Mouse (Mus musculus) embryonic facial prominence, embryonic 14.5 days (tissue): ENCODE results near the gene Prr15l. TPM values are rescaled to one million over a fixed set of nuclear protein-coding genes. Genes with fewer than 3 reads are reported as not detected.

Experiments used
- ATAC-seq: fragments of 200-750 bp; cut with Nextera tagmentation; 2 replicates; pipeline ENCODE4 v1.8.0; 2017; ENCODE audit warnings: low read depth, moderate number of reproducible peaks, moderate TSS enrichment
- DNase-seq: peaks from one replicate; pipeline ENCODE4 v3.0.0-alpha.2; 2015; ENCODE audit warnings: low spot score
- H3K27ac ChIP-seq: fragments of 300-500 bp; sonication (generic); replicated peaks from 2 replicates; pipeline ENCODE4 v1.5.1; 2014; ENCODE audit warnings: low read depth, mild to moderate bottlenecking, low read length, moderate library complexity
- H3K27me3 ChIP-seq: fragments of 300-500 bp; sonication (generic); replicated peaks from 2 replicates; pipeline ENCODE4 v1.6.1; 2014; ENCODE audit warnings: low read length; ENCODE audit not compliant: control insufficient read depth, insufficient read depth
- H3K36me3 ChIP-seq: fragments of 300-500 bp; sonication (generic); 2 replicates; pipeline ENCODE4 v1.6.1; 2014; ENCODE audit warnings: low read length, mixed read lengths; ENCODE audit not compliant: control insufficient read depth, insufficient read depth
- H3K4me1 ChIP-seq: fragments of 300-500 bp; sonication (generic); 2 replicates; pipeline ENCODE4 v1.6.1; 2014; ENCODE audit warnings: antibody characterized with exemption, low read length; ENCODE audit not compliant: control insufficient read depth, insufficient read depth
- H3K4me2 ChIP-seq: fragments of 300-500 bp; sonication (generic); 2 replicates; pipeline ENCODE4 v1.6.1; 2014; ENCODE audit warnings: low read depth, mild to moderate bottlenecking, low read length, moderate library complexity, mixed read lengths
- H3K4me3 ChIP-seq: fragments of 300-500 bp; sonication (generic); 2 replicates; pipeline ENCODE4 v1.5.1; 2014; ENCODE audit warnings: low read depth, mild to moderate bottlenecking, low read length
- H3K9ac ChIP-seq: fragments of 300-500 bp; sonication (generic); 2 replicates; pipeline ENCODE4 v1.6.1; 2014; ENCODE audit warnings: low read depth, mild to moderate bottlenecking, low read length, moderate library complexity, mixed read lengths
- H3K9me3 ChIP-seq: fragments of 300-500 bp; sonication (generic); 2 replicates; pipeline ENCODE4 v1.6.1; 2016; ENCODE audit warnings: low read length; ENCODE audit not compliant: control insufficient read depth
- WGBS: fragments of 180-500 bp; shearing (Covaris S2); extraction: QIAGEN DNeasy Blood & Tissue Kit; methylation state at CpG from one replicate; pipeline ENCODE4 v1.1.7; 2014; 5-methylcytosine and 5-hydroxymethylcytosine counted together
- polyA plus RNA-seq: library from polyadenylated mRNA; unstranded; fragments of >200 nt; fragmentation: Nextera tagmentation; extraction: Ambion mirVana; gene quantifications from 2 replicates; pipeline ENCODE4 v1.2.1, GENCODE M21; 2014

The Prr15l gene
- polyA plus RNA-seq, 1 experiment from 2014 or later: 4.7 TPM

- DNase-seq (no peak), ATAC-seq (no peak)
- no peak overlapping the region for H3K27ac ChIP-seq
- H3K4me2 ChIP-seq: no peak overlapping the region
- H3K9ac ChIP-seq: no peak overlapping the region
- peaks cover 24% of the 10 kb centered on the region for H3K4me1 ChIP-seq
- H3K27me3 ChIP-seq: no peaks in the 10 kb centered on the region
- no peaks in the 10 kb centered on the region for H3K9me3 ChIP-seq
- H3K4me3 ChIP-seq: no peak overlapping the region
- no peaks in the 10 kb centered on the region for H3K36me3 ChIP-seq
- WGBS: 80% methylated on average over 11 of the region's 11 CpGs
Observed at GRCm38 (mm10) chr11:96967544-96968269, 39.8 kb downstream of the Prr15l start.

GRCm38 (mm10) chr11:96968476-96968875 is 40.6 kb downstream of the Prr15l start:
- Histone ChIP-seq H3K4me3 (no peak overlapping the region), H3K27ac (no peak overlapping the region), H3K36me3 (no peaks in the 10 kb centered on the region), H3K9ac (no peak overlapping the region), H3K4me1 (peaks cover 31% of the 10 kb centered on the region), H3K9me3 (no peaks in the 10 kb centered on the region), H3K4me2 (no peak overlapping the region), H3K27me3 (no peaks in the 10 kb centered on the region)
- 64% methylated on average over 6 of the region's 6 CpGs for WGBS
- no peak for ATAC-seq
- DNase-seq: no peak

- WGBS: 86% methylated on average over 5 of the region's 5 CpGs
- DNase-seq (no peak), ATAC-seq (no peak)
- H3K27ac ChIP-seq: peak overlapping the region; percentile 77
- H3K4me1 ChIP-seq: peaks cover 38% of the 10 kb centered on the region
- no peaks in the 10 kb centered on the region for H3K27me3 ChIP-seq
- H3K36me3 ChIP-seq: no peaks in the 10 kb centered on the region
- H3K9me3 ChIP-seq: no peaks in the 10 kb centered on the region
- no peak overlapping the region for H3K4me2 ChIP-seq
- no peak overlapping the region for H3K4me3 ChIP-seq
- no peak overlapping the region for H3K9ac ChIP-seq
Observed at GRCm38 (mm10) chr11:96969280-96969722, 41.4 kb downstream of the Prr15l start.

GRCm38 (mm10) chr11:96969746-96970145 is 41.8 kb downstream of the Prr15l start:
- WGBS: 58% methylated on average over 1 of the region's 1 CpGs
- no peaks in the 10 kb centered on the region for H3K36me3 ChIP-seq
- peaks cover 41% of the 10 kb centered on the region for H3K4me1 ChIP-seq
- no peak overlapping the region for H3K4me2 ChIP-seq
- H3K27me3 ChIP-seq: no peaks in the 10 kb centered on the region
- peak overlapping the region; percentile 47 for H3K9ac ChIP-seq
- peak; percentile 47; the same call in 1 of the 2 replicates for ATAC-seq
- H3K4me3 ChIP-seq: no peak overlapping the region
- H3K9me3 ChIP-seq: no peaks in the 10 kb centered on the region
- DNase-seq: peak; percentile 76
- H3K27ac ChIP-seq: peak overlapping the region; percentile 77

DNA sequence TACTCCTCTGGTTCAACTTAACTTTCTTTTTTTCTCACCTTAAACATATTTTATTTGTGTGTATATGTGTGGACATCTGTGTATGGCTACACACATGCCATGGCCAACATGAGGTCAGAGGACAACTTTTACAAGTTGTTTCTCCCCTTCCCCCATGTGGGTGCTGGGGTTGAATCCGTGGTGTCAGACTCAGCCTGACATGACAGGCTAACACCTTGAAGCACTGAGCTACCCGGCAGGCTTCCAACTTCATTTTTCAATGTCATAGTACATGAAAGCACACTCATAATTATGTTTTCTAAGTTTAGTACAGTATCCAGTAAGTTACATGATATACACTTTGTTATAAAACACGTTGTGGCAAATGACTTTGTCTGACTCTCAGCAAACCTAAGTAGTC is 42.4 kb downstream of the Prr15l start:
- H3K4me1 ChIP-seq: peaks cover 42% of the 10 kb centered on the region

DNA sequence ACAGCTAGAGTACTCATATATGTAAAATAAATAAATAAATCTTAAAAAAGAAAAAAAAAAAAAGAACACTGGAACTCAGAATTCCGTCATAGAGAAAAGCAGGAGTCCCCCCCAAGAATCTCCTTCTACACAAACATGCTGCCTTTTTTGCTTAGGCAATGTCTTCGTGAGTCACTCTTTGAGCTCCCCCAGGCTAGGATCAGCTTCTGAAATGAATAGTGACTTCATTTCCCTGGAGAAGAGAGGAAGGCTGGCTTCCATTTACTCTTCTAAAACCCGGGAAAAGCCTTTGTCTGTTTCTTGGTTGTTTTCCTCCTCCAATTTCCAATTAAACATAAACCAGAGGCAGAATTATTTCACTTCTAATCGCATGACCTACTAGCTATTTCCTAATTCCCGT is 45.0 kb downstream of the Prr15l start:
- DNase-seq: peak; percentile 76
- H3K27me3 ChIP-seq: no peaks in the 10 kb centered on the region
- no peaks in the 10 kb centered on the region for H3K36me3 ChIP-seq
- ATAC-seq: no peak
- H3K9ac ChIP-seq: no peak overlapping the region
- H3K4me1 ChIP-seq: peaks cover 56% of the 10 kb centered on the region
- no peaks in the 10 kb centered on the region for H3K9me3 ChIP-seq
- H3K4me2 ChIP-seq: 0 out of 2 replicates have a peak overlapping the region, but pooled peaks have one; percentile 2
- H3K4me3 ChIP-seq: no peak overlapping the region
- peak overlapping the region; percentile 80 for H3K27ac ChIP-seq
- WGBS: 49% methylated on average over 5 of the region's 5 CpGs

More for the DNA sequence above, 42.4 kb downstream of the Prr15l start:
- Histone ChIP-seq H3K9me3 (no peaks in the 10 kb centered on the region), H3K27ac (peak overlapping the region; percentile 77), H3K27me3 (no peaks in the 10 kb centered on the region), H3K9ac (peak overlapping the region; percentile 47; the same call in 1 of the 2 replicates), H3K4me2 (0 out of 2 replicates have a peak overlapping the region, but pooled peaks have one; percentile 7), H3K4me3 (no peak overlapping the region), H3K36me3 (no peaks in the 10 kb centered on the region)
- WGBS: 65% methylated on average over 3 of the region's 3 CpGs
- DNase-seq (no peak), ATAC-seq (no peak)

GRCm38 (mm10) chr11:96973426-96973964 is 45.6 kb downstream of the Prr15l start:
- no peaks in the 10 kb centered on the region for H3K9me3 ChIP-seq
- ATAC-seq (no peak), DNase-seq (no peak)
- peaks cover 58% of the 10 kb centered on the region for H3K4me1 ChIP-seq
- H3K27ac ChIP-seq: peak overlapping the region; percentile 80
- 70% methylated on average over 5 of the region's 5 CpGs for WGBS
- no peaks in the 10 kb centered on the region for H3K27me3 ChIP-seq
- H3K4me3 ChIP-seq: no peak overlapping the region
- 0 out of 2 replicates have a peak overlapping the region, but pooled peaks have one; percentile 2 for H3K4me2 ChIP-seq
- no peaks in the 10 kb centered on the region for H3K36me3 ChIP-seq
- H3K9ac ChIP-seq: no peak overlapping the region

DNA sequence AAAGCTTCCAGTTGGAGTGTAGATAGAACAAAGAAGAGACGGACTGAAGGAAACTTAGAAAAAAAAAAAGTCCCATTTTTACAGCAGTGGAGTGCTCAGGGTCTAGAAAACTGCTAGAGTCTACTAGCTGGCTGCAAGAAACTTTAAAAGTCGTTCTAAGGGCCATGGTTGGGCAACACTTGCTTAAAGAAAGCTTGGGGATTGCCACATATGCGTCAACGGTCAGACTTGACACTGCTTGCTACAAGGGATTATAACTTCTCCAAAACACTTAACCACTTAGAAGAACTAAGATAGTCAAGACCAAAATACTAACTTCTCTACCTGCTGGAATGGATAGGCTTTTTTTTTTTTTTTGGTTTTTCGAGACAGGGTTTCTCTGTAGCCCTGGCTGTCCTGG is 46.9 kb downstream of the Prr15l start:
- H3K36me3 ChIP-seq: no peaks in the 10 kb centered on the region
- WGBS: 82% methylated on average over 5 of the region's 5 CpGs
- H3K9me3 ChIP-seq: no peaks in the 10 kb centered on the region
- H3K4me3 ChIP-seq: no peak overlapping the region
- H3K9ac ChIP-seq: no peak overlapping the region
- ATAC-seq (no peak), DNase-seq (no peak)
- peaks cover 54% of the 10 kb centered on the region for H3K4me1 ChIP-seq
- H3K4me2 ChIP-seq: no peak overlapping the region
- H3K27me3 ChIP-seq: no peaks in the 10 kb centered on the region
- peak overlapping the region; percentile 24; the same call in 1 of the 2 replicates for H3K27ac ChIP-seq
